Mouse (Mus musculus) liver, adult 2 months (tissue): ENCODE data around the gene Ltb.
A peak's percentile ranks its signal among the peaks of the same experiment; 100 is the strongest.

Source experiments
- CTCF ChIP-seq: fragments of 200-500 bp; IDR thresholded peaks from 2 replicates; pipeline ENCODE4 v1.5.1; 2011; ENCODE audit warnings: low read depth, low read length, control low read depth
- POLR2A ChIP-seq: fragments of 200-500 bp; IDR thresholded peaks from 2 replicates; pipeline ENCODE4 v1.6.1; 2011; ENCODE audit warnings: low read length, control low read depth; ENCODE audit not compliant: insufficient read depth; ENCODE audit errors: extremely low read depth

- TF ChIP-seq CTCF, result peak; percentile 98
- TF ChIP-seq POLR2A, result no peak
Measured at GRCm38 (mm10) chr17:35178528-35178927, 15.7 kb upstream of the Ltb start.
